Mouse (Mus musculus) brain, adult 10 weeks (tissue): ENCODE measurements around the gene Gabra2. TPM values are rescaled to one million over a fixed set of nuclear protein-coding genes. Genes with fewer than 3 reads are reported as not detected.

Experiments used
- polyA plus RNA-seq: library from polyadenylated mRNA; stranded (reverse); fragments of 350-450 nt; fragmentation: Illumina TruSeq; extraction: RNeasy Lipid Tissue Mini Kit (QIAGEN cat#74804); gene quantifications from one replicate; pipeline ENCODE4 v1.2.3, GENCODE M21; 2015; ENCODE audit warnings: low read depth, low replicate concordance

Gene Gabra2
- polyA plus RNA-seq = 31.2 TPM

GRCm38 (mm10) chr5:71095725-71096607 lies at the start of gene Gabra2:
Gabra2 (minus strand) TSS chr5:71095849.

